Mouse (Mus musculus) urinary bladder, postnatal 14 days (tissue): ENCODE data around the gene Tchp.

Experiments
- DNase-seq: peaks from one replicate; pipeline ENCODE4 v3.0.0; 2021; ENCODE audit warnings: low spot score

The Tchp gene

GRCm38 (mm10) chr5:114698044-114698746 is 9.4 kb upstream of the Tchp start:
- no peak for DNase-seq

GRCm38 (mm10) chr5:114699015-114699414 is 8.5 kb upstream of the Tchp start:
- DNase-seq: no peak

- no peak for DNase-seq
Measured at GRCm38 (mm10) chr5:114702403-114703392, 4.9 kb upstream of the Tchp start.

- no peak for DNase-seq
Measured at GRCm38 (mm10) chr5:114708491-114708890, 931 bp downstream of the Tchp start.

GRCm38 (mm10) chr5:114709357-114709756 is 1.8 kb downstream of the Tchp start:
- DNase-seq: no peak

GRCm38 (mm10) chr5:114714551-114714950 is 7.0 kb downstream of the Tchp start:
- no peak for DNase-seq

- no peak for DNase-seq
Measured at GRCm38 (mm10) chr5:114717292-114717691, 9.7 kb downstream of the Tchp start.

- no peak for DNase-seq
Measured at GRCm38 (mm10) chr5:114717937-114718336, 10.4 kb downstream of the Tchp start.

- DNase-seq: no peak
Measured at GRCm38 (mm10) chr5:114718483-114718882, 10.9 kb downstream of the Tchp start.

GRCm38 (mm10) chr5:114719003-114719927 is 11.7 kb downstream of the Tchp start:
- DNase-seq: no peak

GRCm38 (mm10) chr5:114719928-114720270 is 12.3 kb downstream of the Tchp start:
- no peak for DNase-seq

GRCm38 (mm10) chr5:114720784-114721183 is 13.2 kb downstream of the Tchp start:
- DNase-seq: no peak

GRCm38 (mm10) chr5:114721969-114722368 is 14.4 kb downstream of the Tchp start:
- DNase-seq: no peak

GRCm38 (mm10) chr5:114722846-114723245 is 15.3 kb downstream of the Tchp start:
- DNase-seq: no peak

GRCm38 (mm10) chr5:114728160-114728559 is 20.6 kb downstream of the Tchp start:
- DNase-seq: no peak

- no peak for DNase-seq
Measured at GRCm38 (mm10) chr5:114730129-114730528, 22.6 kb downstream of the Tchp start.

- DNase-seq: no peak
Measured at GRCm38 (mm10) chr5:114731498-114731897, 23.9 kb downstream of the Tchp start.

GRCm38 (mm10) chr5:114731969-114732368 is 24.4 kb downstream of the Tchp start:
- no peak for DNase-seq

- no peak for DNase-seq
Measured at GRCm38 (mm10) chr5:114733606-114734005, 26.0 kb downstream of the Tchp start.

GRCm38 (mm10) chr5:114737090-114737887 is 29.7 kb downstream of the Tchp start:
- no peak for DNase-seq

- DNase-seq: no peak
Measured at GRCm38 (mm10) chr5:114738707-114739241, 31.2 kb downstream of the Tchp start.
